Mouse (Mus musculus) layer of hippocampus, adult 18-20 months (tissue): ENCODE measurements at regions not wholly inside any gene's neighbourhood (a gene's known extent, or its start where the extent isn't known, plus 50 kb on each side); places are given as distances from the start of the nearest gene placed in this dataset.

Experiments used
- DNase-seq, 2 experiments: peaks; one replicate each; pipeline ENCODE4 v3.0.0; 2022; ENCODE audit warnings: low spot score in 2 of 2

GRCm38 (mm10) chr9:118404867-118405266 lies 73.1 kb upstream of the Eomes start:
- no peak for DNase-seq

- no peak for DNase-seq
Observed at GRCm38 (mm10) chr9:118405926-118406518, 72.0 kb upstream of the Eomes start.

GRCm38 (mm10) chr9:118416032-118416431 lies 62.0 kb upstream of the Eomes start:
- no peak for DNase-seq

- no peak for DNase-seq
Observed at GRCm38 (mm10) chr9:118416475-118416874, 61.5 kb upstream of the Eomes start.

GRCm38 (mm10) chr9:118424344-118424743 lies 53.7 kb upstream of the Eomes start:
- DNase-seq: no peak
